Mouse (Mus musculus) embryonic facial prominence, embryonic 15.5 days (tissue): ENCODE data around the gene Zbtb38. TPM values are rescaled to one million over a fixed set of nuclear protein-coding genes. Genes with fewer than 3 reads are reported as not detected.
"Not testable (repeated sequence)": the region's sequence is repeated elsewhere in the genome, so short reads cannot be mapped to it uniquely, and the experiment has no call there.

ENCODE experiments used
- ATAC-seq: fragments of 200-750 bp; cut with Nextera tagmentation; 2 replicates; pipeline ENCODE4 v1.8.0; 2017; ENCODE audit warnings: low read depth, moderate TSS enrichment; ENCODE audit not compliant: insufficient number of reproducible peaks, low FRiP score, low TSS enrichment
- H3K27ac ChIP-seq: fragments of 300-500 bp; sonication (generic); replicated peaks from 2 replicates; pipeline ENCODE4 v1.5.1; 2015; ENCODE audit warnings: mild to moderate bottlenecking, inconsistent platforms
- H3K27me3 ChIP-seq: fragments of 300-500 bp; sonication (generic); 2 replicates; pipeline ENCODE4 v1.6.1; 2015; ENCODE audit warnings: inconsistent platforms
- H3K36me3 ChIP-seq: fragments of 300-500 bp; sonication (generic); 2 replicates; pipeline ENCODE4 v1.6.1; 2015; ENCODE audit warnings: mild to moderate bottlenecking, inconsistent platforms
- H3K4me1 ChIP-seq: fragments of 300-500 bp; sonication (generic); 2 replicates; pipeline ENCODE4 v1.6.1; 2015; ENCODE audit warnings: inconsistent platforms
- H3K4me2 ChIP-seq: fragments of 300-500 bp; sonication (generic); replicated peaks from 2 replicates; pipeline ENCODE4 v1.6.1; 2015; ENCODE audit warnings: mild to moderate bottlenecking, inconsistent platforms
- H3K4me3 ChIP-seq: fragments of 300-500 bp; sonication (generic); replicated peaks from 2 replicates; pipeline ENCODE4 v1.5.1; 2015; ENCODE audit warnings: mild to moderate bottlenecking, inconsistent platforms
- H3K9ac ChIP-seq: fragments of 300-500 bp; sonication (generic); 2 replicates; pipeline ENCODE4 v1.6.1; 2015; ENCODE audit warnings: inconsistent platforms
- H3K9me3 ChIP-seq: fragments of 300-500 bp; sonication (generic); replicated peaks from 2 replicates; pipeline ENCODE4 v1.6.1; 2016; ENCODE audit warnings: inconsistent platforms
- WGBS: fragments of 180-500 bp; shearing (Covaris S2); methylation state at CpG from one replicate; pipeline ENCODE4 v1.1.7; 2015; 5-methylcytosine and 5-hydroxymethylcytosine counted together
- polyA plus RNA-seq: library from polyadenylated mRNA; unstranded; fragments of >200 nt; fragmentation: Nextera tagmentation; extraction: Ambion mirVana; gene quantifications from 2 replicates; pipeline ENCODE4 v1.2.1, GENCODE M21; 2015

Zbtb38 gene
- polyA plus RNA-seq, 1 experiment from 2014 or later = 22.1 TPM

DNA sequence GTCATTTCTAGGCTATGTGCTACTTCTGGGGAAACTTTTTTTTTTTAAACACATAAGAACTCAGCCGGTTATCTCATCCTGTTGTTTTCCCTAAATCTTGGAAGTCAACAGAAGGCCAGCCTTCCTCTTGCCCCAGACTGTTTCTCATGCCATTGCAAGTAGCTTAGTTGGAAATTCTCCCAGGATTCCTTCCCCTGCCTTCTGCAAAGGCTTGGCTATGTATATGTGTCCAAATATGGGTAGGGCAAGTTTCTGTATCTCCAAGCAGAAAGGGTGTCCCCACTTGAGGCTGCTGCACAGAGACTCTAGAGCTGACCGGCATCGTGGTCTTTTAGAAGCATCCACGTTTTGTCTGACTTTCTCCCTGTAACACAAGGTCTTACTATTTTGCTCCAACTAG, 63.6 kb downstream of the Zbtb38 start:
- Histone ChIP-seq H3K9me3 (no peaks in the 10 kb centered on the region), H3K9ac (no peak overlapping the region), H3K27ac (no peak overlapping the region), H3K36me3 (peaks cover 38% of the 10 kb centered on the region), H3K4me1 (0 out of 2 replicates have a peak, but pooled peaks cover 3% of the 10 kb centered on the region), H3K4me2 (no peak overlapping the region), H3K27me3 (no peaks in the 10 kb centered on the region), H3K4me3 (no peak overlapping the region)
- 91% methylated on average over 4 of the region's 4 CpGs for WGBS
- ATAC-seq = no peak

- Histone ChIP-seq H3K36me3 (peaks cover 40% of the 10 kb centered on the region), H3K27me3 (no peaks in the 10 kb centered on the region), H3K9me3 (no peaks in the 10 kb centered on the region), H3K27ac (0 out of 2 replicates have a peak overlapping the region, but pooled peaks have one; percentile 39), H3K4me2 (no peak overlapping the region), H3K4me3 (no peak overlapping the region), H3K4me1 (0 out of 2 replicates have a peak, but pooled peaks cover 3% of the 10 kb centered on the region), H3K9ac (no peak overlapping the region)
- WGBS = 74% methylated on average over 21 of the region's 21 CpGs
- ATAC-seq = no peak
These were observed 64.3 kb downstream of the Zbtb38 start for GRCm38 (mm10) chr9:96688194-96688875.

DNA sequence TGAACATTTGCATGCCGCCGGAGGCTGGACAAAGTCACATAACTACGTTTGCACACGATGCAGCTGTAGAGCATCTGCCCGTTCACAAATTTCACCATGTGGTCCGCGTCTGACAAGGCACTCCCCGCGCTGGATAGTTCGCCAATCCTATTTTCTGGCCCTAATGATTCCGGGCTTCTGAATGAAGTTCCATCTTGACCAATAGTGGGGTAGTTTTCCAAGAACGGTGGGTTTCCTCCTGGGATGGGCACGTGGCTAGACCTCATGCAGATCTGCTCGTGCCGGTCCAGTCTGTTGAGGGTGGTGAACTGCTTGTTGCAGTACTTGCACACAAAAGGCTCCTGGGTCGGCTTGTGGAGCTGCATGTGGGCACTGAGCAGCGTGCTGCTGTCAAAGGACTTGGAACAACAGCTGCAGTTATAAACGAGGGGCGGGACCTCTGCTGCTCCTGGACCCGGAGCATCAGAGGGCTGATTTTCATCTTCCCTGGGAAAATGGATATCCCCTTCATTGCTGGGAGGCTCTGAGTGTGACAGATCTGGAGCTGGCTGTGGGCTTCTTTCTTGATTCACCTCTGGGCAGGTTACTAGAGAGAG, 64.9 kb downstream of the Zbtb38 start:
- no peak overlapping the region for H3K9ac ChIP-seq
- no peaks in the 10 kb centered on the region for H3K9me3 ChIP-seq
- H3K4me2 ChIP-seq = no peak overlapping the region
- peaks cover 40% of the 10 kb centered on the region for H3K36me3 ChIP-seq
- H3K27ac ChIP-seq = 0 out of 2 replicates have a peak overlapping the region, but pooled peaks have one; percentile 39
- no peak overlapping the region for H3K4me3 ChIP-seq
- 0 out of 2 replicates have a peak, but pooled peaks cover 3% of the 10 kb centered on the region for H3K4me1 ChIP-seq
- H3K27me3 ChIP-seq = no peaks in the 10 kb centered on the region
- WGBS = 70% methylated on average over 20 of the region's 20 CpGs
- ATAC-seq = no peak

DNA sequence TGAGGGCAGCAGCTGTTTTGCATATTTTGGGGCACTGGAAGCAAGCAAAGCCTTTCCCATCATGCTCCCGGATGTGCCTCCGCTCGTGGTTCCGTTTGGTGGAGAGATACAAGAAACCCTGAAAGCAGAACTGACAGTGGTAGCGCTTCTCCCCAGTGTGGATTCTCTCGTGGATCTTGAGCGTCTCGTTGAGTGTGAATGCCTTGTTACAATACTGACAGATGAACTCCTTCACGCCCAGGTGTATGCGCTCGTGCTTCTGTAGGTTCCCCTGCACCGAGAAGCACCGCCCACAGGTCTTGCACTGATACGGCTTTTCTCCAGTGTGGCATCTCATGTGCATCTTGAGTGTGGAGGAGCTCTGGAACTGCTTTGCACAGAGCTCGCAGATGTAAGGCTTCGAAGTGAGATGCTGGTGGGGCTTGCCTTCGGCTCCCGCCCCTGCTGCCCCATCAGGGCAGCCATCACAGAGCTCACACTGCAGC, 67.0 kb downstream of the Zbtb38 start:
- no peaks in the 10 kb centered on the region for H3K27me3 ChIP-seq
- ATAC-seq = no peak

GRCm38 (mm10) chr9:96684866-96685599, 67.6 kb downstream of the Zbtb38 start:
- Histone ChIP-seq H3K4me3 (no peak overlapping the region), H3K9me3 (no peaks in the 10 kb centered on the region), H3K36me3 (peaks cover 38% of the 10 kb centered on the region), H3K9ac (no peak overlapping the region), H3K27me3 (no peaks in the 10 kb centered on the region), H3K4me2 (no peak overlapping the region), H3K27ac (no peak overlapping the region), H3K4me1 (no peaks in the 10 kb centered on the region)
- no peak for ATAC-seq
- WGBS = 77% methylated on average over 14 of the region's 14 CpGs

More for the DNA sequence above, 67.0 kb downstream of the Zbtb38 start:
- no peak overlapping the region for H3K9ac ChIP-seq
- peaks cover 38% of the 10 kb centered on the region for H3K36me3 ChIP-seq
- H3K27ac ChIP-seq = no peak overlapping the region
- no peak overlapping the region for H3K4me2 ChIP-seq
- no peaks in the 10 kb centered on the region for H3K9me3 ChIP-seq
- 0 out of 2 replicates have a peak, but pooled peaks cover 3% of the 10 kb centered on the region for H3K4me1 ChIP-seq
- WGBS = 87% methylated on average over 18 of the region's 18 CpGs
- no peak overlapping the region for H3K4me3 ChIP-seq

DNA sequence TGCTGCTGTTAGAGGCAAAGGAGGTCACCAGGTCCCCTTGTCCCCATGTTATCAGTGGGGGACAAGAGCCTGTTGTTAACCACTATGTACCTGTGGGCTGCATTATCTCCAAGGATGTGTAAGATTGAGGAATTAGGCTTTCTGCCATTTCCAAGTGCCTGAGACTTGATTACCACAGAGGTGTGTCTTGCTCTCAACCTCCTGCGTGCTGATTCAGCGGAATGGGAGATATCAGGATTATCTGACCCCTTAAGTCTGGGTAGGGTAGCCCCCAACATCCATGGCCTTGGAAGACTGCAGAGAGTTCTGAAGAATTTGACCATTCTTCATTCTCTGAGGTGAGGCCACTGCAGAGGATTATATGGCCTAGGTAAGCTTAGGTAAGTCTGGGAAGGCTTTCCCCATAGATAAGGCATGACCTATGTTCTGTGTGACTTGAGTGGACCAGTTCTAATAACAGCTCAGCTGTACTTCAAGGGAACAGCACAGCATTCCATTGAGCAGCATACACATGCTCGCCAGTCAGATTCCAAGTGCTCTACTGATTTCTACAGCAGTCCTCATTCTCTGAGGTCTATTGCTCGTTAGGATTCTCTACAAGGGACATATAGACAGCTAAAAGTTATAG, 68.4 kb downstream of the Zbtb38 start:
- Histone ChIP-seq H3K36me3 (peaks cover 38% of the 10 kb centered on the region), H3K4me2 (no peak overlapping the region), H3K4me1 (no peaks in the 10 kb centered on the region), H3K27me3 (no peaks in the 10 kb centered on the region), H3K9ac (no peak overlapping the region), H3K27ac (no peak overlapping the region), H3K4me3 (no peak overlapping the region), H3K9me3 (no peaks in the 10 kb centered on the region)
- 85% methylated on average over 4 of the region's 4 CpGs for WGBS
- no peak for ATAC-seq

DNA sequence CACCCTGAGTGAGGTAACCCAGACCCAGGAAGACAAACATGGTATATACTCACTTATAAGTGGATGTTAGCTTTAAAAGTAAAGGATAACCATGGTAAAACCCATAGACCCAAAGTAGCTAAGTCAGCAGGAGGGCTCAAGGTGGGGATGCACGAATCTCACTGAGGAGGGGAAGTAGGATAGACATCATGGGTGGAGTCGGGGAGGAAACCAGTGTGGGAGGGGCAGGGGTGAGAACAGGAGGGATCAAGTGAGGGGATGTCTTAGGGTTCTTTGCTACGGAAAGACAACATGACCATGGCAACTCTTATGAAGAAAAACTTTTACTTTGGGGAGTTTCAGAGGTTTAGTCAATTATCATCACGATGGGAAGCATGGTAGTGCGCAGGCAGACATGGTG, 74.0 kb downstream of the Zbtb38 start:
- ATAC-seq = no peak
- H3K27me3 ChIP-seq = no peaks in the 10 kb centered on the region
- 79% methylated on average over 5 of the region's 5 CpGs for WGBS

DNA sequence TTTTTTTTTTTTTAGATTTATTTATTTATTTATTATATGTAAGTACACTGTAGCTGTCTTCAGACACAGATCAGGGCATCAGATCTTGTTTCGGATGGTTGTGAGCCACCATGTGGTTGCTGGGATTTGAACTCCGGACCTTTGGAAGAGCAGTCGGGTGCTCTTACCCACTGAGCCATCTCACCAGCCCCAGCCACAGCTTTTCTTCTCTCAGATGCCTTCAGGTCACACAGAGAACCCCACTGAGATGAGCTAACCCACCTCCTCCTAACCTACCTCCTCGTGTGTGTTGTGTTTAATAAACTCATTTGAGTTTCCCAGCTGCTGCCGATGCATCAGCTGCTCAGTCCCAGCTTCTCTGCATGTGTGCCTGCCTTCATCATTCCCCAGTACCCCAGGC, 74.9 kb downstream of the Zbtb38 start:
- not testable (repeated sequence) for H3K9me3 ChIP-seq, H3K36me3 ChIP-seq, H3K4me1 ChIP-seq, ATAC-seq, H3K4me2 ChIP-seq, H3K27ac ChIP-seq, H3K27me3 ChIP-seq, H3K4me3 ChIP-seq, H3K9ac ChIP-seq
- 85% methylated on average over 5 of the region's 5 CpGs for WGBS

More for the DNA sequence above, 74.0 kb downstream of the Zbtb38 start:
- Histone ChIP-seq H3K4me3 (no peak overlapping the region), H3K4me1 (no peaks in the 10 kb centered on the region), H3K9me3 (no peaks in the 10 kb centered on the region), H3K9ac (no peak overlapping the region), H3K27ac (no peak overlapping the region), H3K4me2 (no peak overlapping the region), H3K36me3 (no peaks in the 10 kb centered on the region)

DNA sequence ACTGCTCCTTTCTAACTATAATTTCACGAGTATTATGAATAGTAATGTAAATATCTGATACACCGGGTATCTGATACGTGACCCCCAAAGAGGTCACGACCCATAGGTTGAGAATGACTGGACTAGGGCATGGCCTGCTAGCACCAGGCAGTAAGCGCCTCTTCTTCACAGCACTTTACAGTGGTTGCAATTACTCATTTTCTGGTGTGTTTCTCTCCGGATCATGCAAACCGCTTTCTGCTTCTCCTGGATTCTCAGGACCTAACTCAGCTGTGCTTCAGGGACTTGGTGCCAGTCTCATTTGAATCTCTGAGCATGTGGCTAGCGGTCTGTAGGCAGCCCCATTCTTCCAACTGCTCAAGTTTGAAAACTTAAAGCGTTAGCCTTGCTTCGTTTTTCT, 76.0 kb downstream of the Zbtb38 start:
- Histone ChIP-seq H3K9me3 (no peaks in the 10 kb centered on the region), H3K27me3 (no peaks in the 10 kb centered on the region), H3K4me1 (no peaks in the 10 kb centered on the region), H3K4me3 (no peak overlapping the region), H3K4me2 (no peak overlapping the region), H3K9ac (no peak overlapping the region), H3K27ac (no peak overlapping the region), H3K36me3 (no peaks in the 10 kb centered on the region)
- 90% methylated on average over 10 of the region's 10 CpGs for WGBS
- ATAC-seq = no peak

GRCm38 (mm10) chr9:96675763-96676640, 76.6 kb downstream of the Zbtb38 start:
- H3K4me2 ChIP-seq = no peak overlapping the region
- H3K4me3 ChIP-seq = no peak overlapping the region
- no peaks in the 10 kb centered on the region for H3K4me1 ChIP-seq
- ATAC-seq = no peak
- WGBS = 83% methylated on average over 8 of the region's 8 CpGs
- no peak overlapping the region for H3K27ac ChIP-seq
- H3K9ac ChIP-seq = no peak overlapping the region
- H3K27me3 ChIP-seq = no peaks in the 10 kb centered on the region
- no peaks in the 10 kb centered on the region for H3K9me3 ChIP-seq
- H3K36me3 ChIP-seq = no peaks in the 10 kb centered on the region
